Mouse (Mus musculus): Measurements from ENCODE around the gene Mapkbp1.

DNA sequence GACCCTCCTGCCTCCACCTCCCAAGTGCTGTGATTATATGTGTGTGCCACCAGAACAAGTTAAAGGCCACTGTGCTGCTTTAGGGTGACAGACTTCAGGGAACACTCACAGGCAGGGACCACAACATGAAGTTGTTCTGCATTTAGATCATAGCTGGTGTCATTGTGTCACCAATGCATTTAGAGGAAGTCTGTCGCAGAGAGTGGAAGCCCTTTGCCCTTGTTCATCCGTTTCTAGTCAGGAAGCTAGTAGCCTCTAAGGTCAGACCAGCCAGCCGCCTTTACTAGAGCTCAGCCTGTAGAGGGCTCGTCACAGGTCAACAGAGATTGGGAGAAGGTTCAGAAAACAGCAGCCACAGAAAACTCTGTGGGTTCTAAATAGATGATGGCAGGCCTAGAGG lies 36.2 kb downstream of the Mapkbp1 start:
- TF ChIP-seq POLR2A (IDR thresholded peaks at IDR 0.05; ENCODE audit: control insufficient read depth, extremely low read depth, insufficient read depth, low read length, poor library complexity), result no peak
- no peak for TF ChIP-seq CTCF (IDR thresholded peaks at IDR 0.05; ENCODE audit: borderline replicate concordance, control insufficient read depth, extremely low read depth, insufficient read depth, low read length, poor library complexity)

Measured in thymus, adult 2 months (tissue).